Mouse (Mus musculus) hindbrain, embryonic 14.5 days (tissue): ENCODE data around the gene Tmem30b. TPM values are rescaled to one million over a fixed set of nuclear protein-coding genes. Genes with fewer than 3 reads are reported as not detected.
"Not testable (repeated sequence)": the region's sequence is repeated elsewhere in the genome, so short reads cannot be mapped to it uniquely, and the experiment has no call there.

Experiments
- ATAC-seq: fragments of 200-750 bp; cut with Nextera tagmentation; 2 replicates; pipeline ENCODE4 v1.8.0; 2017; ENCODE audit warnings: moderate number of reproducible peaks, mild to moderate bottlenecking, moderate TSS enrichment, moderate library complexity; ENCODE audit not compliant: low FRiP score
- DNase-seq: peaks from one replicate; pipeline ENCODE4 v3.0.0-alpha.2; 2015; ENCODE audit warnings: low spot score
- H3K27ac ChIP-seq: fragments of 300-500 bp; sonication (generic); 2 replicates; pipeline ENCODE4 v1.5.1; 2014; ENCODE audit warnings: mild to moderate bottlenecking, moderate library complexity
- H3K27me3 ChIP-seq: fragments of 300-500 bp; sonication (generic); 2 replicates; pipeline ENCODE4 v1.6.1; 2014; ENCODE audit warnings: mild to moderate bottlenecking, low read length, mixed read lengths; ENCODE audit not compliant: control insufficient read depth, insufficient read depth
- H3K36me3 ChIP-seq: fragments of 300-500 bp; sonication (generic); replicated peaks from 2 replicates; pipeline ENCODE4 v1.6.1; 2014; ENCODE audit not compliant: control insufficient read depth, insufficient read depth
- H3K4me1 ChIP-seq: fragments of 300-500 bp; sonication (generic); replicated peaks from 2 replicates; pipeline ENCODE4 v1.6.1; 2014; ENCODE audit warnings: antibody characterized with exemption, low read length, mixed read lengths; ENCODE audit not compliant: control insufficient read depth, insufficient read depth
- H3K4me2 ChIP-seq: fragments of 300-500 bp; sonication (generic); replicated peaks from 2 replicates; pipeline ENCODE4 v1.6.1; 2014; ENCODE audit warnings: mild to moderate bottlenecking, moderate library complexity
- H3K4me3 ChIP-seq: fragments of 300-500 bp; sonication (generic); replicated peaks from 2 replicates; pipeline ENCODE4 v1.5.1; 2014; ENCODE audit warnings: mild to moderate bottlenecking, low read length
- H3K9ac ChIP-seq: fragments of 300-500 bp; sonication (generic); 2 replicates; pipeline ENCODE4 v1.6.1; 2014
- H3K9me3 ChIP-seq: fragments of 300-500 bp; sonication (generic); 2 replicates; pipeline ENCODE4 v1.6.1; 2016; ENCODE audit warnings: low read length; ENCODE audit not compliant: control insufficient read depth
- WGBS: fragments of 180-500 bp; shearing (Covaris S2); extraction: QIAGEN DNeasy Blood & Tissue Kit; methylation state at CpG from one replicate; pipeline ENCODE4 v1.1.7; 2014; 5-methylcytosine and 5-hydroxymethylcytosine counted together
- polyA plus RNA-seq: library from polyadenylated mRNA; unstranded; fragments of >200 nt; fragmentation: Nextera tagmentation; extraction: Ambion mirVana; gene quantifications from 2 replicates; pipeline ENCODE4 v1.2.1, GENCODE M21; 2014

Tmem30b gene
- polyA plus RNA-seq, 1 experiment from 2014 or later = 0.15 TPM

DNA sequence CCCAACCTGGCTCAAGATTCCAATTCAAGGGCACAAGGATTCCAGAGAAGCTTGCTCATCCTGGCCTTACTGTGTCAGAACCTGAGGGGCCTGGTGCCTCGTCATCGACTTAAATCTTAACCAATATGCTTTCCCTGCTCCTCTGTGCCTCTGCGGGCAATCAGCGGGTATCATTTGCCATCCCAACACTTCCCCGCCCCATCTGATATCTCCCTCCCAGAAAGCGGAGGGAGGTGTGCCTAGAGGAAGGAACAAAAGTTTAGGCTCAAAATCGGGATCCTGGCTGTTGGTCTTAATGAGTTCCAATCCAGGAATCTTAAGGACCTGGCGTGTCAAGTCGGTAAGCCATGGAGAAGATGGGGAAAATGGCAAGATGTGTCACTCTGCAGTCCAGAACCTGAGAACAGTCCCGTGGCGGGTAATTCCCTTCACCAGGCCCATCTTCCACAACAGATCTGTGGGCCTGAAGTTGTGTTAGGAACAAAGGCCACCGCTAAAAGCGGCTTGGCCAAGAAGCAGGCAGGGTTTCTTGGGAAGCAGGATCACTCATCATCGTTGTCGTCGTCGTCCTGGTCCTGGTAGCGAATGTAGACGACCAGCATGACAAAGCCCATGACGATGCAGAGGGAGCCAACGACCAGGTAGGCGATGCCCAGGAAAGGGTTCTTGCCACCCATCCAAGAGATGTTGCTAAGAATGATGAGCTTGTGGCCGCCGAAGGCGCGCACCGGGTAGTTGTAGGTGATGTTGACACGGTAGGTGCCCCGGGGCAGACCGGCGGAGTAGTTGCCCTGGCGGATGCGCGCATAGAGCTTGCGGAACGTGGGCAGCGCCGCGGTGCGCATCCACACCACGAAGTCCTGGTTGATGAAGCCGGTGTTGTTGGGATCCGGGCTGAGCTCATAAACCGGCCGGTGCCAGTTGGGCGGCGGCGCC is 1.2 kb downstream of the Tmem30b start:
- Histone ChIP-seq H3K27me3 (peaks cover 82% of the 10 kb centered on the region), H3K4me1 (peaks cover 12% of the 10 kb centered on the region; the same call in 1 of the 2 replicates), H3K36me3 (no peaks in the 10 kb centered on the region), H3K4me3 (peak overlapping the region; percentile 36), H3K9ac (0 out of 2 replicates have a peak overlapping the region, but pooled peaks have one; percentile 28), H3K9me3 (no peaks in the 10 kb centered on the region), H3K27ac (no peak overlapping the region), H3K4me2 (peak overlapping the region; percentile 51)
- DNase-seq (peak; percentile 28), ATAC-seq (no peak)
- WGBS = 16% methylated on average over 48 of the region's 48 CpGs

DNA sequence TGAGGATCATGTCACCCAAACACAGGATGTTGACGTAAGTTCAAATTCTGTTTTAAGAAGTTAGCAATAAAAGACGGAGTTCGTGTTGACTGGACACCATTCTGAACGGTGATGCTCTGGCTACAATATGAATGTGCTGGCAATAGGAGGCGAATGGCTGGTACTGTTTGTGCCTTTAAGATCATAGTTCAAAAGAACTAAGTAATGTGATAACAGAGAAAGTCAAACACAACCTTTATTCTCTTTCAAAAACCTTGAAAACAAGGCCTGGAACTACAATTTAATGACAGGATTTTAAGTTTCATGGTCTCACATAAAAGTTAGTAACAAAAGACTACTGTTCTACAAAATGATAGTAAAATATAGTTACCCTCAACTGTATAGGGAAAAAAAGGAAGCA is 3.0 kb downstream of the Tmem30b start:
- ATAC-seq = no peak
- Histone ChIP-seq H3K4me1 (peaks cover 12% of the 10 kb centered on the region; the same call in 1 of the 2 replicates), H3K27ac (no peak overlapping the region), H3K36me3 (no peaks in the 10 kb centered on the region), H3K4me2 (no peak overlapping the region), H3K9me3 (no peaks in the 10 kb centered on the region), H3K4me3 (no peak overlapping the region), H3K9ac (no peak overlapping the region), H3K27me3 (peaks cover 65% of the 10 kb centered on the region)
- no peak for DNase-seq
- 91% methylated on average over 5 of the region's 5 CpGs for WGBS

DNA sequence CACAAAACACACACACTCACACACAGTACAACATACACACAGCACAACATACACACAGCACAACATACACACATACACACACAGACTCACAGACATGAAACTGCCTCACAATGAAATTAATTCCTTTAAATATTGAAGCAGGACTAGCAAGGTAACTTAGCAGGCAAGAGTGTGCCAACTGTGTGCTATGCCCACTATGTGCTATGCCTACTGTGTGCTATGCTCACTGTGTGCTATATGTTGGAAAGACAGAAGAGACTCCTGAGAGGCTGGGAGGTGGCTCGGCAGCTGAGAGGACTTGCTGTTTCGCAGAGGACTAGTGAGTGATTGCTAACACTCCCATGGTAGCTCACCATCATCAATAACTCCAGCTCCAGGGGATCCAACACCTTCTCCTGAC is 5.8 kb downstream of the Tmem30b start:
- Histone ChIP-seq H3K27me3 (peaks cover 37% of the 10 kb centered on the region), H3K4me3 (no peak overlapping the region), H3K27ac (no peak overlapping the region), H3K4me2 (no peak overlapping the region), H3K36me3 (no peaks in the 10 kb centered on the region), H3K9ac (no peak overlapping the region), H3K4me1 (peaks cover 2% of the 10 kb centered on the region; the same call in 1 of the 2 replicates), H3K9me3 (no peaks in the 10 kb centered on the region)
- 86% methylated on average over 2 of the region's 2 CpGs for WGBS
- ATAC-seq = no peak
- DNase-seq = no peak

DNA sequence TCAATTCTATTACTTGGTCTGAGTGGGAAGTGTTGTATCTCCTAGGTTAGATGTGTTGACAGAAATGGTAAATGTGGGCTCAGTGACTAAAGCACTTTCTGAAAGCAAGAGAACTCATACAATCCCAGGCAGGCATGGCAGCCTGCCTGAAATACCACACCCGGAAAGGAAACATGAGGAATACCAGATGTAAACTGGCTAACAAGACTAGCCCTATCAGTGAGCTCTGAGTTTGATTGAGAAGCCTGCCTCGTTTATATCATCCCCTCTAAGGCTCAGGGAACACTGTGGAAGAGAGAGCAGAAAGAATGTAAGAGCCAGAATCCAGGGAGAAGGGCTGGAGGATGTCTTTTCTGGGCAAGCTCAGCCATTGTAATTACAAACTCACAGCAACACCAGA is 7.0 kb downstream of the Tmem30b start:
- Histone ChIP-seq H3K9ac (no peak overlapping the region), H3K27me3 (peaks cover 25% of the 10 kb centered on the region), H3K27ac (no peak overlapping the region), H3K4me3 (no peak overlapping the region), H3K36me3 (no peaks in the 10 kb centered on the region), H3K4me2 (no peak overlapping the region), H3K9me3 (no peaks in the 10 kb centered on the region), H3K4me1 (no peaks in the 10 kb centered on the region)
- no peak for ATAC-seq
- DNase-seq = no peak
- 37% methylated on average over 2 of the region's 2 CpGs for WGBS

DNA sequence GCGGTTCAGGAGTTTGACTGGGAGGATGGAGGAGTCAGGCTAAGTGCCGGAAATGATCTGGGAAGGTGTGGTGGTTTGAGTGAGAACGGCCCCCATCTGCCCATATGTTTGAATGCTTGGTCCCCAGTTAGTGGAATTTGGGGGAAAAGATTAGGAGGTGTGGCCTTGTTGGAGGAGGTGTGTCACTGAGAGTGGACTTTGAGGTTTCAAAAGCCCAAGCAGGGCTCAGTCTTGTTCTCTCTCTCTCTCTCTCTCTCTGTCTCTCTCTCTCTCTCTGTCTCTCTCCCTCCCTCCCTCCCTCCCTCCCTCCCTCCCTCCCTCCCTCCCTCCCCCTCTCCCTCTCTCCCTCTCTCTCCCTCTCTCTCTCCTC is 8.1 kb downstream of the Tmem30b start:
- WGBS = 46% methylated on average over 3 of the region's 3 CpGs
- H3K4me2 ChIP-seq, H3K27ac ChIP-seq, H3K9ac ChIP-seq, H3K4me3 ChIP-seq, ATAC-seq, H3K9me3 ChIP-seq, H3K36me3 ChIP-seq, DNase-seq, H3K4me1 ChIP-seq: not testable (repeated sequence)
- H3K27me3 ChIP-seq = peaks cover 14% of the 10 kb centered on the region

DNA sequence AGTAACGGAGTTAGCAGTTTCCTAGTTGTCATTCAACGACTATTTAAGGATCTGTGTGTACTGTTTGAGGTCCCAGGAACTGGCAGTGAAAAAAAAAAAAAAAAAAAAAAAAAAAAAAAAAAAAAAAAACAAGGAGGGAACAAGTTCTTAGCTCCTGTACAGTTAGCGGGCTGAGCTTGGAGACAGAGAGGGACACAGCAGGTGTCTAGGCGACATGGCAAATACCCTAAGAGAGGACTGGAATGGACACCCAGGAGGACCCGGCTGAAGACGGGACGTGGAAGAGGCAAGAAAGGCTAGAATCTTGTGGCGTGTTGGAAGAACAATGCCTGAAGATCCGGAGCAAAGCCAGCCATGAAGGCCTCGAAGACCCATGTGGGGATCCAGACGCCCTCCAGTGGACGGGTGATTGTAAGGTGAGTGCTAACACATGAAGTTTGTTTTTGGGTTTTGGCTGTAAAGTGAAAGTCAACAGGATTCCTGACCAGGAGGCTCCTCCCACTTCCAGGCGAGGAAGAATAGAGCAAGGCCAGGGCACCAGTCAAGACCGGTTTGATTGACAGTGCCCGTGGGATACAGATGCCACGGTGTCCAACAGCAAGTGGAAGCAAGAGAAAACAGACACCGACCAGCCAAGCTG is 8.6 kb downstream of the Tmem30b start:
- DNase-seq (no peak), ATAC-seq (no peak)
- Histone ChIP-seq H3K27me3 (peaks cover 9% of the 10 kb centered on the region), H3K9me3 (no peaks in the 10 kb centered on the region), H3K27ac (no peak overlapping the region), H3K9ac (no peak overlapping the region), H3K4me1 (no peaks in the 10 kb centered on the region), H3K36me3 (no peaks in the 10 kb centered on the region), H3K4me3 (no peak overlapping the region), H3K4me2 (no peak overlapping the region)
- 26% methylated on average over 17 of the region's 17 CpGs for WGBS

DNA sequence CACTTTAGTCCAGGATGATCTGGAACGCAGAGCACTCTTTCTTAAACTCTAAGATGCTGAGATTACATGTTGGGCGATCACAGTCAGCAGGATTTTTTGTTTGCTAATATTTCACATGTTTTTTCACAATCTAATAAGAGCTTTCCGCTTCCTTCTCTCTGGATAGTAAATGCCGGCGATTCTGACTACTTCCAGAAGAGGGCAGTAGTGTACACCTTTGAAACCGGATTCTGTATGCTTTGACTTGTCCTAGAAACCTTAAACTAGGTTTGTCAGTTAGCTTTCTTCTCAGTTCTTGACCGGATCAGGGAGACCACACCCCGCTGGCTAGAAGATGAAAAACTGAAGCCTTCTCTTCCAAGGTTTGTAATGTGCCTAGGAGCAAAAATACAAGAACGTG is 11.6 kb downstream of the Tmem30b start:
- H3K4me3 ChIP-seq = no peak overlapping the region
- DNase-seq (peak; percentile 89), ATAC-seq (no peak)
- H3K9ac ChIP-seq = no peak overlapping the region
- no peaks in the 10 kb centered on the region for H3K9me3 ChIP-seq
- no peak overlapping the region for H3K4me2 ChIP-seq
- H3K27ac ChIP-seq = no peak overlapping the region
- 13% methylated on average over 9 of the region's 9 CpGs for WGBS
- H3K27me3 ChIP-seq = no peaks in the 10 kb centered on the region
- H3K36me3 ChIP-seq = no peaks in the 10 kb centered on the region
- H3K4me1 ChIP-seq = no peaks in the 10 kb centered on the region

DNA sequence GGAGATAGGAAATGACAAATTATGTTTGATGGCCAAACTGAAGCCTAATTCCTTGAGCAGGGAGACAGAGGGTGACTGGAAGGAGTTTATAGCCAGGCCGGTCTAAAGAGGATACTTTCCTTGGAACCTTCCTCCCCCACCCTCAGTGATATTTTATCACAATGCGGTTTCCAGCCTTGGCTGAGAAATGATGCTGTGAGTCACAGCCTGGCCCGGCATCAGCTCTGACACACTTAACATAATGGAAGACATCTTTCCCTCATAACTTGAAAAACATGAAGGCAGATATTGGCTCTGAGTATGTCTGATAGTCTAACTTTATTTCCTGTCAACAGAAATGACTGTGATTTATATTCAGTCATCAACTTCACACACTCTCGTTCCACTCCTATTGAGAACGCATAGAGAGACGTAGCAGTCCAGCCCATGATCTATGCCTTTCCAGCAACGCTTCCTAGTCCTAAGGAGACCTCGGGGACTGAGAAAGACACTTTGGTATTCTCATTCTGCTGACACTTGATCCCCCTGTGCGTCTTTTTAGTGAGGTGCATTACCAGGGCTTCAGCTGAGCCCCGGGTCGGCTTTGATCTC is 14.2 kb downstream of the Tmem30b start:
- H3K4me2 ChIP-seq = no peak overlapping the region
- WGBS = 76% methylated on average over 11 of the region's 11 CpGs
- no peak overlapping the region for H3K27ac ChIP-seq
- ATAC-seq (no peak), DNase-seq (no peak)
- H3K9me3 ChIP-seq = no peaks in the 10 kb centered on the region
- no peaks in the 10 kb centered on the region for H3K27me3 ChIP-seq
- H3K9ac ChIP-seq = no peak overlapping the region
- no peak overlapping the region for H3K4me3 ChIP-seq
- no peaks in the 10 kb centered on the region for H3K4me1 ChIP-seq
- no peaks in the 10 kb centered on the region for H3K36me3 ChIP-seq

DNA sequence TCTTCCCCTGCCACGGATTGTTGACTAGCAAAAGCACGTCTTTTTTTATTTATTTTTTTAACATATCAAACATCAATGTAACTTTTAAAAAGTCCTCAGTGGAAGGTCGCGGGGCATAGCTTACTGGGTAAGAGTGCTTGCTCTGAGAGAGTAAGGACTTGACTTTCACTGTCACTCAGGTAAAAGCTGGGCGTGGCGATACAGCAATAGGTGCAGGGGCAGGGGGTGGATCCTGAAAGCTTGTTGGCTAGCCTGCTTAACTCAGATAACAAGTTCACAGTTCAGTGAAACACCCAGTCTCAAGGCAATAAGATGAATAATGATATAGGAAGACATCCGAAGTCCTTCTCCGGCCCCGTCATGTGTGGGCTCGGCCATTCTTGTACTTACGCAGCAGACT is 16.6 kb downstream of the Tmem30b start:
- Histone ChIP-seq H3K4me3 (no peak overlapping the region), H3K27me3 (no peaks in the 10 kb centered on the region), H3K9ac (no peak overlapping the region), H3K36me3 (no peaks in the 10 kb centered on the region), H3K27ac (no peak overlapping the region), H3K4me1 (no peaks in the 10 kb centered on the region), H3K4me2 (no peak overlapping the region), H3K9me3 (no peaks in the 10 kb centered on the region)
- no peak for ATAC-seq
- 84% methylated on average over 11 of the region's 11 CpGs for WGBS
- DNase-seq = no peak
